Mouse (Mus musculus) ES-E14 (cell line): ENCODE results near the gene Fndc5.

ENCODE experiments used
- CHD2 ChIP-seq: IDR thresholded peaks from 2 replicates; pipeline ENCODE4 v1.6.1; 2014; ENCODE audit warnings: mild to moderate bottlenecking, low read depth, low read length, inconsistent platforms
- MAFK ChIP-seq: IDR thresholded peaks from 2 replicates; pipeline ENCODE4 v1.6.1; 2014; ENCODE audit warnings: mild to moderate bottlenecking, low read depth, low read length, inconsistent platforms; ENCODE audit not compliant: insufficient read depth
- ZNF384 ChIP-seq: IDR thresholded peaks from 2 replicates; pipeline ENCODE4 v1.6.1; 2012; ENCODE audit warnings: low read depth, low read length, inconsistent platforms

DNA sequence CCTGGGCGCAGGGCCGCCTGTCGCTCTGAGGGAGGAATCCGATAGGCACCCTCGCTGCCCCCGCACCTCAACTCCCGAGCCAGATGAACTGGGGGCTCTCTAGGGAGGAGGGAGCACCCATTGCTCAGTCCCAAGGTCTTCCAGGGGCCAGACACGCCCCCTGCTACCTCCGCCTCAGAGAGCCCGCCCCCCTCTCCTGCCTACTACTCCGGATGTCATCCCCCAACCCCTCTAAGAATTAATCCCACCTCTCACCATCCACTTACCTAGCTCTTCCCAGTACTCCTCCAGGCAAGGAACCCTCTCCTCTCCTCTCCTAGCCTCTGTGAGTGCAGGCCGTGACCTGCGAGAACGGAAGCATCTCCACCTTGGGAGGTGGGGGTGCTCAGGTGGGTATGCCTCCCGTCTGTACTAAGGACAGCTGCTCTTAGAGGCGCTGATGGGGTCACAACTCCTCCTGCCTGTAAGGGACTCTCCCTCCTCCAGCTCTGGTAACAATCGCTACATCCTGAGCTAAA is 15.2 kb upstream of the Fndc5 start, which contains the start of gene Hpca:
- TF ChIP-seq ZNF384 (no peak), MAFK (no peak), CHD2 (no peak)
